Mouse (Mus musculus): Measurements from ENCODE around the gene N4bp2l2. TPM values are rescaled to one million over a fixed set of nuclear protein-coding genes. Genes with fewer than 3 reads are reported as not detected.

N4bp2l2 gene
- polyA plus RNA-seq, 1 experiment from 2014 or later, result 40.2 TPM

GRCm38 (mm10) chr5:150629272-150629671 lies 36.7 kb downstream of the N4bp2l2 start:
- no peaks in the 10 kb centered on the region for H3K4me1 ChIP-seq
- peak; percentile 82 for ATAC-seq (replicated peaks; ENCODE audit: low FRiP score)
- no peaks in the 10 kb centered on the region for H3K9me3 ChIP-seq (replicated peaks)
- H3K9ac ChIP-seq, result no peak overlapping the region
- no peak overlapping the region for H3K4me2 ChIP-seq
- 0 out of 2 replicates have a peak, but pooled peaks cover 7% of the 10 kb centered on the region for H3K36me3 ChIP-seq
- WGBS, result 73% methylated on average over 1 of the region's 1 CpGs
- H3K27me3 ChIP-seq, result no peaks in the 10 kb centered on the region
- H3K4me3 ChIP-seq (replicated peaks), result no peak overlapping the region
- no peak overlapping the region for H3K27ac ChIP-seq

- Histone ChIP-seq H3K9ac (no peak overlapping the region), H3K4me2 (no peak overlapping the region), H3K4me3 (replicated peaks) (no peak overlapping the region), H3K27ac (no peak overlapping the region), H3K9me3 (replicated peaks) (no peaks in the 10 kb centered on the region), H3K36me3 (0 out of 2 replicates have a peak, but pooled peaks cover 3% of the 10 kb centered on the region), H3K4me1 (no peaks in the 10 kb centered on the region), H3K27me3 (no peaks in the 10 kb centered on the region)
- 92% methylated on average over 7 of the region's 7 CpGs for WGBS
- ATAC-seq (replicated peaks; ENCODE audit: low FRiP score), result no peak
Observed at GRCm38 (mm10) chr5:150625528-150625927, 40.5 kb downstream of the N4bp2l2 start.

- H3K9ac ChIP-seq, result no peak overlapping the region
- H3K27me3 ChIP-seq, result no peaks in the 10 kb centered on the region
- 19% methylated on average over 1 of the region's 1 CpGs for WGBS
- no peaks in the 10 kb centered on the region for H3K9me3 ChIP-seq (replicated peaks)
- no peak overlapping the region for H3K4me3 ChIP-seq (replicated peaks)
- no peak overlapping the region for H3K4me2 ChIP-seq
- no peaks in the 10 kb centered on the region for H3K36me3 ChIP-seq
- H3K4me1 ChIP-seq, result peaks cover 9% of the 10 kb centered on the region
- no peak overlapping the region for H3K27ac ChIP-seq
- ATAC-seq (replicated peaks; ENCODE audit: low FRiP score), result no peak
Observed at GRCm38 (mm10) chr5:150622792-150623191, 43.2 kb downstream of the N4bp2l2 start.

GRCm38 (mm10) chr5:150621592-150621991 lies 44.4 kb downstream of the N4bp2l2 start:
- Histone ChIP-seq H3K36me3 (no peaks in the 10 kb centered on the region), H3K9me3 (replicated peaks) (no peaks in the 10 kb centered on the region), H3K27ac (no peak overlapping the region), H3K4me2 (no peak overlapping the region), H3K9ac (no peak overlapping the region), H3K27me3 (no peaks in the 10 kb centered on the region), H3K4me3 (replicated peaks) (no peak overlapping the region), H3K4me1 (peaks cover 9% of the 10 kb centered on the region)
- WGBS, result 85% methylated on average over 3 of the region's 3 CpGs
- no peak for ATAC-seq (replicated peaks; ENCODE audit: low FRiP score)

GRCm38 (mm10) chr5:150620588-150621135 lies 45.3 kb downstream of the N4bp2l2 start:
- Histone ChIP-seq H3K27me3 (no peaks in the 10 kb centered on the region), H3K9ac (no peak overlapping the region)

GRCm38 (mm10) chr5:150618599-150619355 lies 47.2 kb downstream of the N4bp2l2 start:
- Histone ChIP-seq H3K9ac (no peak overlapping the region), H3K9me3 (replicated peaks) (no peaks in the 10 kb centered on the region), H3K27ac (peak overlapping the region; percentile 59), H3K27me3 (no peaks in the 10 kb centered on the region), H3K36me3 (no peaks in the 10 kb centered on the region), H3K4me2 (no peak overlapping the region), H3K4me3 (replicated peaks) (no peak overlapping the region), H3K4me1 (peaks cover 11% of the 10 kb centered on the region)
- 55% methylated on average over 10 of the region's 10 CpGs for WGBS
- ATAC-seq (replicated peaks; ENCODE audit: low FRiP score), result peak; percentile 90

More at GRCm38 (mm10) chr5:150620588-150621135, 45.3 kb downstream of the N4bp2l2 start:
- 73% methylated on average over 7 of the region's 7 CpGs for WGBS
- no peak overlapping the region for H3K27ac ChIP-seq
- H3K4me3 ChIP-seq (replicated peaks), result no peak overlapping the region
- H3K4me1 ChIP-seq, result peaks cover 9% of the 10 kb centered on the region
- no peak overlapping the region for H3K4me2 ChIP-seq
- H3K9me3 ChIP-seq (replicated peaks), result no peaks in the 10 kb centered on the region
- no peaks in the 10 kb centered on the region for H3K36me3 ChIP-seq
- no peak for ATAC-seq (replicated peaks; ENCODE audit: low FRiP score)

GRCm38 (mm10) chr5:150616731-150617130 lies 49.3 kb downstream of the N4bp2l2 start:
- no peak overlapping the region for H3K4me3 ChIP-seq (replicated peaks)
- H3K4me2 ChIP-seq, result no peak overlapping the region
- H3K36me3 ChIP-seq, result no peaks in the 10 kb centered on the region
- no peaks in the 10 kb centered on the region for H3K27me3 ChIP-seq
- peaks cover 11% of the 10 kb centered on the region for H3K4me1 ChIP-seq
- no peak for ATAC-seq (replicated peaks; ENCODE audit: low FRiP score)
- no peak overlapping the region for H3K9ac ChIP-seq
- no peak overlapping the region for H3K27ac ChIP-seq
- no peaks in the 10 kb centered on the region for H3K9me3 ChIP-seq (replicated peaks)
- 70% methylated on average over 3 of the region's 3 CpGs for WGBS

- 88% methylated on average over 2 of the region's 2 CpGs for WGBS
Observed at GRCm38 (mm10) chr5:150616216-150616615, 49.8 kb downstream of the N4bp2l2 start.

GRCm38 (mm10) chr5:150614054-150614453 lies 51.9 kb downstream of the N4bp2l2 start:
- Histone ChIP-seq H3K9ac (no peak overlapping the region), H3K4me3 (replicated peaks) (no peak overlapping the region), H3K27me3 (no peaks in the 10 kb centered on the region), H3K36me3 (no peaks in the 10 kb centered on the region), H3K27ac (no peak overlapping the region), H3K4me2 (no peak overlapping the region), H3K4me1 (peaks cover 13% of the 10 kb centered on the region), H3K9me3 (replicated peaks) (no peaks in the 10 kb centered on the region)
- WGBS, result 77% methylated on average over 2 of the region's 2 CpGs
- ATAC-seq (replicated peaks; ENCODE audit: low FRiP score), result no peak

More at GRCm38 (mm10) chr5:150616216-150616615, 49.8 kb downstream of the N4bp2l2 start:
- H3K4me2 ChIP-seq, result no peak overlapping the region
- no peaks in the 10 kb centered on the region for H3K27me3 ChIP-seq
- H3K36me3 ChIP-seq, result no peaks in the 10 kb centered on the region
- H3K9me3 ChIP-seq (replicated peaks), result no peaks in the 10 kb centered on the region
- H3K4me3 ChIP-seq (replicated peaks), result no peak overlapping the region
- no peak overlapping the region for H3K27ac ChIP-seq
- no peak overlapping the region for H3K9ac ChIP-seq
- no peak for ATAC-seq (replicated peaks; ENCODE audit: low FRiP score)
- H3K4me1 ChIP-seq, result peaks cover 12% of the 10 kb centered on the region

- no peaks in the 10 kb centered on the region for H3K9me3 ChIP-seq (replicated peaks)
- WGBS, result 47% methylated on average over 12 of the region's 12 CpGs
- no peak overlapping the region for H3K27ac ChIP-seq
- H3K36me3 ChIP-seq, result no peaks in the 10 kb centered on the region
- no peak overlapping the region for H3K4me3 ChIP-seq (replicated peaks)
- H3K4me1 ChIP-seq, result 0 out of 2 replicates have a peak, but pooled peaks cover 6% of the 10 kb centered on the region
- H3K4me2 ChIP-seq, result 0 out of 2 replicates have a peak overlapping the region, but pooled peaks have one; percentile 12
- no peaks in the 10 kb centered on the region for H3K27me3 ChIP-seq
- H3K9ac ChIP-seq, result no peak overlapping the region
- peak; percentile 64 for ATAC-seq (replicated peaks; ENCODE audit: low FRiP score)
Observed at GRCm38 (mm10) chr5:150611697-150612096, 54.3 kb downstream of the N4bp2l2 start.

- Histone ChIP-seq H3K36me3 (no peaks in the 10 kb centered on the region), H3K4me2 (no peak overlapping the region), H3K4me3 (replicated peaks) (no peak overlapping the region), H3K27me3 (no peaks in the 10 kb centered on the region), H3K4me1 (0 out of 2 replicates have a peak, but pooled peaks cover 6% of the 10 kb centered on the region), H3K9me3 (replicated peaks) (no peaks in the 10 kb centered on the region), H3K27ac (no peak overlapping the region), H3K9ac (no peak overlapping the region)
- peak; percentile 58; the same call in 1 of the 2 replicates for ATAC-seq (replicated peaks; ENCODE audit: low FRiP score)
- WGBS, result 32% methylated on average over 1 of the region's 1 CpGs
Observed at GRCm38 (mm10) chr5:150611136-150611535, 54.8 kb downstream of the N4bp2l2 start.

- no peaks in the 10 kb centered on the region for H3K36me3 ChIP-seq
- no peak for ATAC-seq (replicated peaks; ENCODE audit: low FRiP score)
- no peak overlapping the region for H3K27ac ChIP-seq
- no peaks in the 10 kb centered on the region for H3K9me3 ChIP-seq (replicated peaks)
- 0 out of 2 replicates have a peak, but pooled peaks cover 3% of the 10 kb centered on the region for H3K4me1 ChIP-seq
- no peaks in the 10 kb centered on the region for H3K27me3 ChIP-seq
- no peak overlapping the region for H3K4me2 ChIP-seq
- WGBS, result 89% methylated on average over 8 of the region's 8 CpGs
- no peak overlapping the region for H3K4me3 ChIP-seq (replicated peaks)
- no peak overlapping the region for H3K9ac ChIP-seq
Observed at GRCm38 (mm10) chr5:150607631-150608030, 58.4 kb downstream of the N4bp2l2 start.

Data from kidney, embryonic 15.5 days (tissue).